Mouse (Mus musculus): ENCODE data around the gene Gm18596. TPM values are rescaled to one million over a fixed set of nuclear protein-coding genes. Genes with fewer than 3 reads are reported as not detected.
"Not testable (repeated sequence)": the region's sequence is repeated elsewhere in the genome, so short reads cannot be mapped to it uniquely, and the experiment has no call there.

Gene Gm18596
- total and polyA plus RNA-seq, 2 experiments from 2014 or later, result not detected

DNA sequence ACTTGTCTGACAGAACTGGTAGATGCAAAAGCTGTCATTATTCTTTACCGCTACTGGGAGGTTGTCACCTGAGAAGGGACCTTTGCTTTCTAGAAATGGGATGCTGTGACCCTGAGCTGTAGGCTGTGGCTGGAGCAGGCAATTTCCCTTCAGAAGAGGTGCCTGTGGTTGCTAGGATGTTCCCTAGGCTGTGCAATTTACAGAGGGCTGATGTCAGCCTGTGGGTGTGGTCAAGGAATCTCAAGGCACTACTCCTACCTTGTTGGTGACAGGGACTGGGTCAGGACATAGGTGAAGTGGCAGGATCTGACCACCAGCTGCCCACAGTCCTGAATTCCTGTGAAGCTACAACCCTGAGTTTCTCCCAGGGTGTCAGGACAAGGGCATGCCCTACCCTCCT is 27.3 kb upstream of the Gm18596 start:
- Histone ChIP-seq H3K9ac (replicated peaks; ENCODE audit: low read depth, low read length) (no peak overlapping the region), H3K9me3 (replicated peaks; ENCODE audit: control insufficient read depth, low read length) (no peaks in the 10 kb centered on the region), H3K27me3 (ENCODE audit: control insufficient read depth, insufficient read depth, low read length) (no peaks in the 10 kb centered on the region), H3K36me3 (replicated peaks; ENCODE audit: control insufficient read depth, insufficient read depth, low read length) (no peaks in the 10 kb centered on the region), H3K4me1 (ENCODE audit: control insufficient read depth, insufficient read depth) (no peaks in the 10 kb centered on the region), H3K27ac (ENCODE audit: low read depth) (no peak overlapping the region), H3K4me2 (ENCODE audit: low read depth, low read length) (no peak overlapping the region), H3K4me3 (ENCODE audit: low read depth, low read length) (no peak overlapping the region)
- ATAC-seq (ENCODE audit: insufficient read depth, low read depth) (no peak), DNase-seq (ENCODE audit: low spot score) (no peak)
- no peak for TF ChIP-seq CTCF (IDR thresholded peaks at IDR 0.05; ENCODE audit: low read depth)
- no peak for TF ChIP-seq EP300 (IDR thresholded peaks at IDR 0.05; ENCODE audit: low read depth)
- 64% methylated on average over 1 of the region's 1 CpGs for WGBS

DNA sequence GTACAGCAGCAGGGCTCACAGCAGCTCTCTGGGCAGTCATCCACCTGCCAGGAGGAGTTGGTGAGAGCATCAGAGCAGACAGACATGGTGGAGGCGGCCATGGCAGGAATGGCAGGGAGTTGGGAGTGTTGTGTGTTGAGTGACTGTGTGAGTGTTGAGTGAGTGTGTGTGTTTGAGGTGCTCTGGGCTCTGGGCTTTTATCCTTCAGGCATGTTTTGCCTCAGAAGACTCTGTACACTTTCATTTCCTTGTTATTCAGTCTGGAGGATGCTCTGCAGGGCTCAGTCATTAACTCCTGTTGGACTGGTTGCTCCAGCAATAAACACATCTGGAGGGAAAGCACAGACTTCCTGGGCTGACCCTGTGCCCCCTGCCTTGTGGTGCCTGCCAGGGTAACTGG is 17.1 kb upstream of the Gm18596 start, which contains the start of gene Gm3233:
TSS of gene Gm3233 (minus strand) at position 101 of the 400 bp plus-strand sequence.
- not testable (repeated sequence) for H3K4me2 ChIP-seq (ENCODE audit: low read depth, low read length)
- no CpG with 5 or more reads among the region's 1 CpGs for WGBS

DNA sequence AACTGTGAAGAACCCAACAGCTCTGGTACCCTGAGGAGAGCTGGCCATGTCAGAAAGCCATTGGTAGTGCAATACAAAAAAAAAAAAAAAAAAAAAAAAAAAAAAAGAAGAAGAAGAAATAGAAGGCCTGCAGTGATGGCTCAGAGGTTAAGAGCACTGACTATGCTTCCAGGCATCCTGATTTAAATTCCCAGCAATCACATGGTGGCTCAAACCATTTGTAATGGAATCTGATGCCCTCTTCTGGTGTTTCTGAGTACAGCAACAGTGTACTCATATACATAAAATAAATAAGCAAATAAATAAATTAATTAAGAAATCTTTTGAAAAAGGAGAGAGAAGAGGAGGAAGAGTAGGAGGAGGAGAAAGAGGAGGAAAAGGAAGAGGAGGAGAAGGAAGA is 11.0 kb upstream of the Gm18596 start:
- Histone ChIP-seq H3K4me1 (ENCODE audit: control insufficient read depth, insufficient read depth) (no peaks in the 10 kb centered on the region), H3K27ac (ENCODE audit: low read depth) (no peak overlapping the region), H3K9me3 (replicated peaks; ENCODE audit: control insufficient read depth, low read length) (no peaks in the 10 kb centered on the region), H3K9ac (replicated peaks; ENCODE audit: low read depth, low read length) (no peak overlapping the region), H3K36me3 (replicated peaks; ENCODE audit: control insufficient read depth, insufficient read depth, low read length) (no peaks in the 10 kb centered on the region), H3K4me2 (ENCODE audit: low read depth, low read length) (no peak overlapping the region), H3K4me3 (ENCODE audit: low read depth, low read length) (no peak overlapping the region), H3K27me3 (ENCODE audit: control insufficient read depth, insufficient read depth, low read length) (no peaks in the 10 kb centered on the region)
- DNase-seq (ENCODE audit: low spot score), result no peak
- ATAC-seq (ENCODE audit: insufficient read depth, low read depth), result no peak
- TF ChIP-seq EP300 (IDR thresholded peaks at IDR 0.05; ENCODE audit: low read depth), result no peak
- no peak for TF ChIP-seq CTCF (IDR thresholded peaks at IDR 0.05; ENCODE audit: low read depth)

More for the DNA sequence above, 17.1 kb upstream of the Gm18596 start, which contains the start of gene Gm3233:
- H3K9ac ChIP-seq (replicated peaks; ENCODE audit: low read depth, low read length); H3K27ac ChIP-seq (ENCODE audit: low read depth); H3K9me3 ChIP-seq (replicated peaks; ENCODE audit: control insufficient read depth, low read length); H3K27me3 ChIP-seq (ENCODE audit: control insufficient read depth, insufficient read depth, low read length); H3K36me3 ChIP-seq (replicated peaks; ENCODE audit: control insufficient read depth, insufficient read depth, low read length); DNase-seq (ENCODE audit: low spot score); H3K4me3 ChIP-seq (ENCODE audit: low read depth, low read length); H3K4me1 ChIP-seq (ENCODE audit: control insufficient read depth, insufficient read depth); ATAC-seq (ENCODE audit: insufficient read depth, low read depth): not testable (repeated sequence)

DNA sequence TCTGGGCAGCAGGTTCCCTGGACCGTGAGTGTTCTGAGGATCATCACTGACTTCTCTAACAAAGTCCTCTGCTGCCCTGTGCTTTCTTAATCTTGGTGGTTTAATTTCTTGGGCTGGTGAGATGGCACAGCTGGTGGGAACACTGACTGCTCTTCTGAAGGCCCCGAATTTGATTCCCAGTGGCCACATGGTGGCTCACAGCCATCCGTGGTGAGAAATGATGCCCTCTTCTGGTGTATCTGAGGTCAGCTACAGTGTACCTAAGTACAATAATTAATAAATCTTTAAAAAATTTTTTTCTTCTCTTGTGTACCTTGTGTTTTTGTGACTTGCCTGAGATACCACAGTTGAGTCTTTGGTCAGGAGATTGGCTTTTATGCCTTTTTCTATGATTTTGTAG is 9.9 kb upstream of the Gm18596 start:
- H3K27ac ChIP-seq (ENCODE audit: low read depth); H3K9me3 ChIP-seq (replicated peaks; ENCODE audit: control insufficient read depth, low read length); H3K27me3 ChIP-seq (ENCODE audit: control insufficient read depth, insufficient read depth, low read length); DNase-seq (ENCODE audit: low spot score); H3K9ac ChIP-seq (replicated peaks; ENCODE audit: low read depth, low read length); ATAC-seq (ENCODE audit: insufficient read depth, low read depth); H3K4me3 ChIP-seq (ENCODE audit: low read depth, low read length); H3K4me2 ChIP-seq (ENCODE audit: low read depth, low read length); H3K4me1 ChIP-seq (ENCODE audit: control insufficient read depth, insufficient read depth); H3K36me3 ChIP-seq (replicated peaks; ENCODE audit: control insufficient read depth, insufficient read depth, low read length): not testable (repeated sequence)
- 65% methylated on average over 3 of the region's 3 CpGs for whole genome bisulfite sequencing

DNA sequence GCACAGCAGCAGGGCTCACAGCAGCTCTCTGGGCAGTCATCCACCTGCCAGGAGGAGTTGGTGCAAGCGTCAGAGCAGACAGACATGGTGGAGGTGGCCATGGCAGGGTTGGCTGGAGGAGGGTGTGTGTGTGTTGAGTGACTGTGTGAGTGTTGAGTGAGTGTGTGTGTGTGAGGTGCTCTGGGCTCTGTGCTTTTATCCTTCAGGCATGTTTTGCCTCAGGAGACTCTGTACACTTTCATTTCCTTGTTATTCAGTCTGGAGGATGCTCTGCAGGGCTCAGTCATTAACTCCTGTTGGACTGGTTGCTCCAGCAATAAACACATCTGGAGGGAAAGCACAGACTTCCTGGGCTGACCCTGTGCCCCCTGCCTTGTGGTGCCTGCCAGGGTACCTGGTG is 8.8 kb upstream of the Gm18596 start, which contains the start of gene Gm9736:
TSS of gene Gm9736 (minus strand) at position 101 of the 400 bp plus-strand sequence.
- H3K27me3 ChIP-seq (ENCODE audit: control insufficient read depth, insufficient read depth, low read length); H3K4me2 ChIP-seq (ENCODE audit: low read depth, low read length); H3K36me3 ChIP-seq (replicated peaks; ENCODE audit: control insufficient read depth, insufficient read depth, low read length); H3K4me3 ChIP-seq (ENCODE audit: low read depth, low read length); ATAC-seq (ENCODE audit: insufficient read depth, low read depth); H3K27ac ChIP-seq (ENCODE audit: low read depth); H3K9ac ChIP-seq (replicated peaks; ENCODE audit: low read depth, low read length); H3K9me3 ChIP-seq (replicated peaks; ENCODE audit: control insufficient read depth, low read length); H3K4me1 ChIP-seq (ENCODE audit: control insufficient read depth, insufficient read depth); DNase-seq (ENCODE audit: low spot score): not testable (repeated sequence)
- WGBS, result 13% methylated on average over 1 of the region's 1 CpGs

DNA sequence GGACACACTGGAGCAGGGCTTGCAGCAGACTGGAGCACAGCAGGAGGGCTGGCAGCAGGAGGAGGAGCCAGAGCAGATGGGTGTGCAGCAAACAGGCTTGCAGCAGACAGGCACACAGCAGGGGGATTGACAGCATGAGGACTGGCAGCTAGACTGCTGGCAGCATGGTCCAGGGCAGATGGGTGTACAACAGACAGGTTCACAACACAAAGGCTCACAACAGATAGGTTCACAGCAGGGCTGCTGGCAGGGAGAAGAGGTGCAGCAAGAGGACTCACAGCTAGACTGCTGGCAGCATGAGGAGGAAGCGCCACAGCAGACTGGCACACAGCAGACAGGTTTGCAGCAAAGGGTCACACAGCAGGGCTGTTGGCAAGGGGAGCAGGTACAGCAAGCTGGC is 8.2 kb upstream of the Gm18596 start:
- H3K9me3 ChIP-seq (replicated peaks; ENCODE audit: control insufficient read depth, low read length); H3K9ac ChIP-seq (replicated peaks; ENCODE audit: low read depth, low read length); H3K4me3 ChIP-seq (ENCODE audit: low read depth, low read length); H3K4me1 ChIP-seq (ENCODE audit: control insufficient read depth, insufficient read depth); DNase-seq (ENCODE audit: low spot score); H3K4me2 ChIP-seq (ENCODE audit: low read depth, low read length); ATAC-seq (ENCODE audit: insufficient read depth, low read depth); H3K27me3 ChIP-seq (ENCODE audit: control insufficient read depth, insufficient read depth, low read length); H3K27ac ChIP-seq (ENCODE audit: low read depth); H3K36me3 ChIP-seq (replicated peaks; ENCODE audit: control insufficient read depth, insufficient read depth, low read length): not testable (repeated sequence)
- WGBS, result 53% methylated on average over 1 of the region's 1 CpGs
